Mouse (Mus musculus): ENCODE measurements at regions not wholly inside any gene's neighbourhood (a gene's known extent, or its start where the extent isn't known, plus 50 kb on each side); places are given as distances from the start of the nearest gene placed in this dataset.

GRCm38 (mm10) chr13:37500668-37501286 is 155.8 kb downstream of the Ly86 start:
- no peak for DNase-seq
- intact Hi-C loops (cut with DNase I): no loop called here

GRCm38 (mm10) chr13:37503449-37503848 is 158.4 kb downstream of the Ly86 start:
- intact Hi-C loops (cut with DNase I): no loop called here
- no peak for DNase-seq

DNA sequence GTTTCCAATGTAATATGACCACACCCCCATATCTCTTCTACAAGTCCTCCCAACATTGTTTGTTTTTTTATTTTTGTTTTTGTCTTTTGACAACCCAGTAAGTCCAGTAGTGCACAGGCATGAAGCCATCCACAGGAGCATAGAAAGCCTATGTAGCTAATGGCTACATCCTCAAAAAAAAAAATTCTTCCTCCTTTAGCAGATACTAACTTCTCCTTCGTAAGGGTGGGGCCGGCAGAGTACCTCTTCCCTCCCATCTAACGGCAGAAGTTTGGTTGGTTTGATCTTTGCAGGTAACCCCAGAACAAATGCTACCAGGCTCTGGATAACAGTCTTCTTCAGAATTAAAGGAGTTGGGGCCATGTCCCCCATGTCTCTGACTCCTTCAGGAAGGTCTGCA is 158.9 kb downstream of the Ly86 start:
- intact Hi-C loops (cut with DNase I): no loop called here
- no peak for DNase-seq

DNA sequence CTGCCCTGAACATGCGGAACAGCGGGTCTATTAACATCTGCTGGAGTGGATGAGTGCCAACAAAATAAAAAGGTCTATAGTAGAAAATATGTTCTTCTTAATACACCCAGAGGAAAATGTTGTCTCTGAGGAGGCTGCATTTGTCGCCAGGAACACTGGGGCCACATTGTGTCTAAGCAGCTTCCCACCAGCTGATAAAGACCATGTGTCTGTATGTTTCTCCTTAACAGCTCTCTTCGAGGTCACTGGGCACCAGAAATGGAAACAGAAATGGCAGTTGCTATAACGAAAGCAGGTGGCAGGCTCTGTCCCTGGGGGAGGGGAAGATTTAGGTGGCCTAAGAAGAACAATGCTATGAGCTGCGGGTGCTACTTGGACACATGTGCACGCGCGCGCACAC is 159.4 kb downstream of the Ly86 start:
- intact Hi-C loops (cut with DNase I): no loop called here

GRCm38 (mm10) chr13:37505617-37506016 is 160.6 kb downstream of the Ly86 start:
- intact Hi-C loops (cut with DNase I): no loop called here
- no peak for DNase-seq

More for the DNA sequence above, 159.4 kb downstream of the Ly86 start:
- DNase-seq: no peak

DNA sequence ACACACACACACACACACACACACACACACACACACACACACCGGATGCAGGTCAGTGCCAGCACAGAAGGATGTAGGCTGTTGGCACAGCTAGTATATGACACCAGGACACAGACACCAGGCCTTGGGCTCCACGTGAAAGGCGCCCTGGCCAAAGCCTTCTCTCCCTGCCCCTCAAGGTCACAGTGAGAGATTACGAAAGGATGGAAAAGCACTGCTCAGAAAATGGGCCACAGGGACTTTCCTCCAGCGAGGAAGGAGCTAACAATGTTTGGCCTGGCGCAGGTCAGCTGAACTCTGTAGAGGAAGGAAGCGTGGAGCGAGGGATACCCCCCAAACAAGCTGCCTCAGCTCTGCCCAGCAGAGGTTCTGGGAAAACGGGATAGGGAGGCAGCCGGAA is 161.0 kb downstream of the Ly86 start:
- DNase-seq: no peak
- intact Hi-C loops (cut with DNase I): no loop called here

GRCm38 (mm10) chr13:37506701-37507100 is 161.7 kb downstream of the Ly86 start:
- intact Hi-C loops (cut with DNase I): no loop called here
- no peak for DNase-seq

DNA sequence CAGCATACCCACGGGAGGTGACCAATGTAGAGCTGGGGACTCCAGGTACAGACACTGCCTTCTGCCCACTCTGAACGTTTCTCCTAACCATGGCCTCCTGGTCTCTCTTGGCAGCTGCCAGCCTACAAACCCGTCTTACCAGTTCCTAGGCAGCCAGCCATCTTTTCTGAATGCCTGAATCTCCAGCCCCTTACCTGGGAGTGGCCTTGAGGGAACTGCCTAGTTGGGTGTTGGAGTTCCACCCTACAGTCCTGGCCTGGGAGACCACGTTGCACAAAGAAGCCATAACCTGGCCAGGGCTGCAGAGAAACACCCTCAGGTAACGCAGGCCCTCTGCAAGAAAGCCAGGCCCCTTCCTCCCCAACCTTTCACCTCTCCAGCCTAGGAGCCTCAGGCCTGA is 162.1 kb downstream of the Ly86 start:
- no peak for DNase-seq
- intact Hi-C loops (cut with DNase I): no loop called here

GRCm38 (mm10) chr13:37508385-37509351 is 163.7 kb downstream of the Ly86 start:
- no peak for DNase-seq
- intact Hi-C loops (cut with DNase I): no loop called here

DNA sequence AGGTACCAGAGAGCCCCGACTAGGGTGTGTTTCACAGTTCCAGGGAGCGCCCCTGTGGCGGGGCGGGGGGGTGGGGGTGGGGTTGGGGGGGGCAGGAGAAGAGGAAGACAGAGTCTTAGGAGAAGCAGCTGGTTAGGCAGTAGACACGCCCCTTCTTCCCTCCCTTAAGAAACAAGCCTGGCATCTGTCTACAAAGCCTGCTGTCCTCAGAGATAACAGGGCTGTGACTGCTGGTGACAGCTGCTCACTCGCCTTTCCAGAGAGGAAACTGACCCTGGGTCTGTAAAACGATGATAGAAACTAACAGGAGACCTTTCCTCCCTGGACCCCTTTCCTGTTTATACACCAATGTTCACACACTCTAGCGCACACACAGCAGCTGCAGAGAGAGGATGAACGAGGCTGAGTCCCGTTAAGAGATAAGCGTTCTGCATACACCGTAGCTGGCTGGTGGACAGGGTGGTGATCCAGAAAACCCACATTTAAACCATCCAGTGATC is 164.4 kb downstream of the Ly86 start:
- intact Hi-C loops (cut with DNase I): no loop called here
- no peak for DNase-seq

DNA sequence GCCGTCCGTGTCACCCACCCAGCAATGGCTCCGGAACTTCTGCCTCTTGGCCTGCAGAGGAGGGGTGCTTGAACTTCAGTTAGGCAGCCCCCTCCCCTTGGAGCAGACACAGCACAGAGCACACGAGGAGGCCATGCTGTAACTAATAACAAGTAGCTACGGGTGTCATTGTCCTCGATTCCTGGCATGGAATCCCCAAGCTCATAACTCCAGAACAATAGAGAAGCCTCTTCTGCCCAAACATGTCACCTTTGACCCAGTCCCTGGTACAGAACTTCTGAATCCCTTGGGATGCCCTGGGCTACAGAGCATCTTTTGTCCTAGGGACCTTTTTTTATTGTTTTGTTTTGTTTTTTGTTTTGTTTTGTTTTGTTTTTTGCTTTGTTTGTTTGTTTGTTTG is 165.5 kb downstream of the Ly86 start:
- no peak for DNase-seq
- intact Hi-C loops (cut with DNase I): no loop called here

GRCm38 (mm10) chr13:37511006-37511405 is 166.0 kb downstream of the Ly86 start:
- no peak for DNase-seq
- intact Hi-C loops (cut with DNase I): no loop called here

DNA sequence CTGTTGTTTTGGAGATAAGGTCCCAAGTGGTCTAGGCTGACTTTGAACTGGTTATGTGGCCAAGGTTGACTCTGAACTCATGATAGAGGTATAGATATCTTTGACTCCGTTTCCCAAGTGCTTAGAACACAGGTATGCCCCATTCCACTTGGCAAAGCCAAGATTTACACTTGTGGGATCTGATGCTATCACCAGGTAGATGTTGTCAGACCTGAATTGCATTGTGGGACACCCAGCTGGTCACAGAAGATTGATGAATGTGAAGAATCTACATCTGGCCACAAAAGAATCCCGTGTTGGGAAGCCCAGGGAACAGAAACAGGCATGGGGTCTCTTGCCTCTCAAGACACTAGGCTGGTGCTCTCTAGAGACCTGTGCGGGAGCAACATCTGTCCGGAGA is 166.4 kb downstream of the Ly86 start:
- intact Hi-C loops (cut with DNase I): no loop called here
- no peak for DNase-seq

- intact Hi-C loops (cut with DNase I): no loop called here
- DNase-seq: no peak
These were observed 167.8 kb downstream of the Ly86 start for GRCm38 (mm10) chr13:37512781-37513180.

GRCm38 (mm10) chr13:37513206-37513904 is 168.3 kb downstream of the Ly86 start:
- no peak for DNase-seq
- intact Hi-C loops (cut with DNase I): no loop called here

DNA sequence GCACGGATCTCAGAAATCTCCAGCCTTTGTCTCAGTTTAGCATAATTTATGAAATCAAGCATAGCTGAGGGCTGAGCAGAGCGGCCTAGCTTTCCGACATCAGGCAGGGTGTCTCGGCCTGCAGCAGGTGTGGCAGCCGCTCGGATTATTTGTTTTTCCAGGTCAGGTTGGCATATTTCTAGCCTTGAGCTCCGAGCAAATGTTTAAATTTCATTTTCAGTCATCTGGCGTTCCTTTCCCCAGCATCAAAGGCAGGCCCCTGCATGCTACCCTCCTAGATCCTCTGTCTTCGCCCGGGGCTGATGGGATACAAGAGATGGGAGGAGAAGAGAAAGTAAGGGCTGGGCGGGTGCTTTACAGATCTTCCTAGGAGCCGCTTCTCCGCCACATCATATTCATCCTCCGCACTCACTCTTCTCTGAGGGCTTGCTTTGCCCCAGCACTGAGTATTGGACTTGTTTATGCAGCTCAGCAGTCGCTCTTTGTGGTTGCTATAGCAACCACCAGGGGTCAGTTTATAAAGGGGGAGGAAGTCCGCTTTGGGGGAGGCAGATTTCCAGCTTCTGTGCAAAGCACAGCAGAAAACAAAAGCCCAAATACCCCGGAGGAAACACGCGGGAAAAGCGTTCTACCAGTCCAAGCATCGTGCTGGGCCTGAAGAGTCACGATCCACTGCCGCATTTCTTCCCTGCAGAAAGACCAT is 169.0 kb downstream of the Ly86 start:
- DNase-seq: peak in 1 of 2 experiments; percentile 33
- intact Hi-C loops (cut with DNase I): no loop called here

- intact Hi-C loops (cut with DNase I): no loop called here
- no peak for DNase-seq
These were observed 169.8 kb downstream of the Ly86 start for GRCm38 (mm10) chr13:37514641-37515305.

- intact Hi-C loops (cut with DNase I): no loop called here
- DNase-seq: no peak
These were observed 172.2 kb downstream of the Ly86 start for GRCm38 (mm10) chr13:37517055-37517807.

DNA sequence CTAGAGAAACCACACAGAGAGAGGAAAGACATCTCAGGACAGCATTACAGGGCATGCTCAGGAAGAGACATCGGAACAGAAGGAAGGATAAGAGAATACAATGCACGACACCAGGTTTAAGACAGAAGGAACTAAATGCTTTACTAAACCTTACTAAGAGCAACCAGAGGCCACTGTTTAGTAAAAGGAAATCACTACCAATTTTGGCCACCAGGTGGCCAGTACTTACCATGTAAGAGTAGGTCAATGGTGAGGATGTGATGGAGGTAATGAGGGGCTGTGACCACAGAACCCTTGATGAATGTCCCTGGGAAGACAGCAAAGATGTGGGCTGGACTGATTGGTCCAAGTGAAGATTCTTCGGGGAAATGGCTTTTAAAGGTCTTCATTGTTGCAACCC is 174.9 kb downstream of the Ly86 start:
- intact Hi-C loops (cut with DNase I): no loop called here
- DNase-seq: no peak

All from gastrocnemius, postnatal 36 days (tissue).